Mouse (Mus musculus) liver, embryonic 13.5 days (tissue): Measurements from ENCODE around the gene Pik3c2b. TPM values are rescaled to one million over a fixed set of nuclear protein-coding genes. Genes with fewer than 3 reads are reported as not detected.

Experiments used
- ATAC-seq: fragments of 200-750 bp; cut with Nextera tagmentation; 2 replicates; pipeline ENCODE4 v1.8.0; 2017; ENCODE audit warnings: low read depth, mild to moderate bottlenecking, moderate number of reproducible peaks, moderate library complexity
- DNase-seq: peaks from one replicate; pipeline ENCODE4 v3.0.0; 2022
- H3K27ac ChIP-seq: fragments of 300-500 bp; sonication (generic); 2 replicates; pipeline ENCODE4 v1.5.1; 2015; ENCODE audit warnings: moderate library complexity, mild to moderate bottlenecking, inconsistent platforms
- H3K27me3 ChIP-seq: fragments of 300-500 bp; sonication (generic); 2 replicates; pipeline ENCODE4 v1.6.1; 2015; ENCODE audit warnings: mild to moderate bottlenecking, inconsistent platforms
- H3K36me3 ChIP-seq: fragments of 300-500 bp; sonication (generic); 2 replicates; pipeline ENCODE4 v1.6.1; 2015; ENCODE audit warnings: mild to moderate bottlenecking, inconsistent platforms
- H3K4me1 ChIP-seq: fragments of 300-500 bp; sonication (generic); replicated peaks from 2 replicates; pipeline ENCODE4 v1.6.1; 2015; ENCODE audit warnings: inconsistent platforms
- H3K4me2 ChIP-seq: fragments of 300-500 bp; sonication (generic); 2 replicates; pipeline ENCODE4 v1.6.1; 2015; ENCODE audit warnings: inconsistent platforms, mild to moderate bottlenecking, moderate library complexity
- H3K4me3 ChIP-seq: fragments of 300-500 bp; sonication (generic); replicated peaks from 2 replicates; pipeline ENCODE4 v1.5.1; 2015; ENCODE audit warnings: mild to moderate bottlenecking, inconsistent platforms
- H3K9ac ChIP-seq: fragments of 300-500 bp; sonication (generic); 2 replicates; pipeline ENCODE4 v1.6.1; 2015; ENCODE audit warnings: mild to moderate bottlenecking, inconsistent platforms
- H3K9me3 ChIP-seq: fragments of 300-500 bp; sonication (generic); replicated peaks from 2 replicates; pipeline ENCODE4 v1.6.1; 2016; ENCODE audit warnings: inconsistent platforms
- WGBS: fragments of 180-500 bp; shearing (Covaris S2); methylation state at CpG from one replicate; pipeline ENCODE4 v1.1.7; 2015; ENCODE audit not compliant: insufficient replicate concordance; 5-methylcytosine and 5-hydroxymethylcytosine counted together
- polyA plus RNA-seq: library from polyadenylated mRNA; unstranded; fragments of >200 nt; fragmentation: Nextera tagmentation; extraction: Ambion mirVana; gene quantifications from 2 replicates; pipeline ENCODE4 v1.2.1, GENCODE M21; 2015

Gene Pik3c2b
- polyA plus RNA-seq, 1 experiment from 2014 or later: 0.82 TPM

DNA sequence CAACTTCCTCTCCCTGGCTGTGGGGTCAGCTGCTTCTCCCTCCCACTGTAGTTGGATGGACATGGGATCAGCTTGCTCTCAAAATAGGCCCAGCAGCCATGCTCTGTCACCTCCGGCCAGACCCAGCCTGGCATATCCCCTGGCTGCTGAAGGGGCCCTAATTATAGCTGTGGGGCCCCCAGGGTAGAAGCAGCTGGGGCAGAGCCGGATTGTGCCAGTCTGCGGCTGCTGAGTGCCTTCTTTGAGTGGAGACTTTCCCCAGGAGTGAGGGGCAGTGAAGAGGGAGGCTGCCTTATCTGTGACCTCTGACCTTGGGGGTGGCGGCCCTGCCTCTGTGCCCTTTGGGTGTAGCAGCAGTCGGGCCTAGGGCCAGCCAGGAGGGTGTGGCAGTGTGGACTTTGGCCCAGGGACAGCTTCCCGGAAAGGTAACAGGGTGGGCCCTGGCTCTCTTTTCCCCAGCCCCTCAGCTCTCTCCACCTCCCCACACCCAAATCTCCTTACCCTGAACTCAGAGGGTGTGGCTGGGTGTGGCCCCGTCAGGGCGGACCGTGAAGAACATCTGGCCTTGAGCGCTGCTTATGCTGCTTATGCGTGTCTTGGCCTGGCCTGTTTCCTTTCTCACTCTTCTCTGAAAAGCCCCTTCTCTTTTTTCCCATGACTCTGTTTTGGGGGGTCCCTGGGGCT, 38.6 kb downstream of the Pik3c2b start:
- Histone ChIP-seq H3K9ac (0 out of 2 replicates have a peak overlapping the region, but pooled peaks have one; percentile 9), H3K27ac (peak overlapping the region; percentile 21), H3K27me3 (0 out of 2 replicates have a peak, but pooled peaks cover 4% of the 10 kb centered on the region), H3K4me3 (no peak overlapping the region), H3K9me3 (no peaks in the 10 kb centered on the region), H3K4me1 (peaks cover 36% of the 10 kb centered on the region), H3K36me3 (no peaks in the 10 kb centered on the region), H3K4me2 (peak overlapping the region; percentile 37)
- ATAC-seq (peak; percentile 74), DNase-seq (peak; percentile 52)
- WGBS: 32% methylated on average over 11 of the region's 11 CpGs

DNA sequence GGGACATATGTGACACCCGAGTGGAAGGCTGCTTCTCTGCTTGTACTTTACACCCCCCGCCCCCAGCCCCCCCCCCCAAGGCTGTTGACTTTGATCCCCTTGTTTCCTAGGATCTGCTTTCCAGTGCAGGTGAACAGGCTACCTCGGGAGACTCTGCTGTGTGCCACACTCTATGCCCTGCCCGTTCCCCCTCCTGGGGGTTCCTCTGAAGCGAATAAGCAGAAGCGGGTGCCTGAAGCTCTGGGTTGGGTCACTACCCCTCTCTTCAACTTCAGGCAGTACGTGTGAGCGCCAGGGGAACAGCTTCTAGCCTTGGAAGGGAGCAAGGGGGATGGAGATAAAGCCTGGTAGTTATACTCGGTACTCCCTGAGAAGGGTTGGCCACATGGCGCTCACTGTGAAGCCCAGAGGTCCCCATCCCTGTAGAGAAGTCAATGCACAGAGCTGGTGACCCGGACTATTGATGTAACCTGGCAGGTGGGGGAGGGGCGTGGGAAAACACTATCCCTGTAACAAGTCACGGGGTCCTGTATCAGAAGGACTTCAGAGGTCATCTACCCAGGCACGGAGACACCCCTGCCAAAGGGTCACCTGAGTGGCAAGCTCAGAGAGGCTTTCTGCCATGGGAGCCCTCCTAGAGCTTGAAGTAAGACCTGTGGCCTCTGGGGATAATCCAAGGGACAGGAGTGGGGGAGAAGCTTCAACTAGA, 39.4 kb downstream of the Pik3c2b start:
- peaks cover 36% of the 10 kb centered on the region for H3K4me1 ChIP-seq
- DNase-seq (no peak), ATAC-seq (no peak)
- H3K27ac ChIP-seq: no peak overlapping the region
- peak overlapping the region; percentile 37 for H3K4me2 ChIP-seq
- 0 out of 2 replicates have a peak, but pooled peaks cover under 1% of the 10 kb centered on the region for H3K27me3 ChIP-seq
- H3K36me3 ChIP-seq: no peaks in the 10 kb centered on the region
- 66% methylated on average over 14 of the region's 14 CpGs for WGBS
- H3K4me3 ChIP-seq: no peak overlapping the region
- H3K9me3 ChIP-seq: no peaks in the 10 kb centered on the region
- no peak overlapping the region for H3K9ac ChIP-seq

DNA sequence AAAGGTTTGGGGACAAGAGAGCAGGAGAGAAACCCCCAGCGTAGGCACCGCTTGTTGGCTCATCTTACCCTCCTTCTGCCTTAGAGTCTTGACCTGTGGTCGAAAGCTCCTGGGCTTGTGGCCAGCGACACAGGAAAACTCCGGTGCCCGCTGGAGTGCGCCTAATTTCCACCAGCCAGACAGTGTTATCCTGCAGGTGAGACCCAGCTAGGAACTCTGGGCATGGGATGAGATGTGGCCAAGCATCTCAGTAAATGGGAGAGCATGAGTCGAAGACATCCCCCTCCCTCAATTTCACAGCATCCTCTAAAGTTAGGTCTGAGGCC, 39.9 kb downstream of the Pik3c2b start:
- Histone ChIP-seq H3K9ac (no peak overlapping the region), H3K4me1 (peaks cover 36% of the 10 kb centered on the region), H3K4me2 (no peak overlapping the region), H3K27ac (no peak overlapping the region), H3K36me3 (no peaks in the 10 kb centered on the region), H3K4me3 (no peak overlapping the region), H3K27me3 (no peaks in the 10 kb centered on the region), H3K9me3 (no peaks in the 10 kb centered on the region)
- ATAC-seq (no peak), DNase-seq (no peak)
- WGBS: 85% methylated on average over 8 of the region's 8 CpGs

DNA sequence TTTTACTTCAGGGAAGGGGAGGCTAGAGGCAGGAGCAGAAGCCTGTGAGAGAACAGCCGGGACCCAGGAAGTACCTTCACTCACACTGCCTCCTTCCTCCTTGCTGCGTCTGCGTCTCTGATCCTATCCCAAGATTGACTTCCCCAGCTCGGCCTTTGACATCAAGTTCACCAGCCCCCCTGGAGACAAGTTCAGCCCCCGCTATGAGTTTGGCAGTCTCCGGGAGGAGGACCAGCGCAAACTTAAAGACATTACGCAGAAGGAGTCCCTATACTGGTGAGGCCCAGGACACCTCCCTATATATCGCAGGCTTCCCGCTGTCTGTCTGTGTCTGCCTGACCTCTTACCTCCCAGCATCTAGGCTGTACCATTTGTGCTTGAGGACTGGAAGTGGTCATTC, 41.3 kb downstream of the Pik3c2b start:
- H3K4me2 ChIP-seq: no peak overlapping the region
- DNase-seq (no peak), ATAC-seq (no peak)
- H3K27me3 ChIP-seq: no peaks in the 10 kb centered on the region
- H3K36me3 ChIP-seq: no peaks in the 10 kb centered on the region
- H3K27ac ChIP-seq: no peak overlapping the region
- H3K9ac ChIP-seq: no peak overlapping the region
- H3K9me3 ChIP-seq: no peaks in the 10 kb centered on the region
- 80% methylated on average over 10 of the region's 10 CpGs for WGBS
- H3K4me1 ChIP-seq: peaks cover 36% of the 10 kb centered on the region
- H3K4me3 ChIP-seq: no peak overlapping the region

DNA sequence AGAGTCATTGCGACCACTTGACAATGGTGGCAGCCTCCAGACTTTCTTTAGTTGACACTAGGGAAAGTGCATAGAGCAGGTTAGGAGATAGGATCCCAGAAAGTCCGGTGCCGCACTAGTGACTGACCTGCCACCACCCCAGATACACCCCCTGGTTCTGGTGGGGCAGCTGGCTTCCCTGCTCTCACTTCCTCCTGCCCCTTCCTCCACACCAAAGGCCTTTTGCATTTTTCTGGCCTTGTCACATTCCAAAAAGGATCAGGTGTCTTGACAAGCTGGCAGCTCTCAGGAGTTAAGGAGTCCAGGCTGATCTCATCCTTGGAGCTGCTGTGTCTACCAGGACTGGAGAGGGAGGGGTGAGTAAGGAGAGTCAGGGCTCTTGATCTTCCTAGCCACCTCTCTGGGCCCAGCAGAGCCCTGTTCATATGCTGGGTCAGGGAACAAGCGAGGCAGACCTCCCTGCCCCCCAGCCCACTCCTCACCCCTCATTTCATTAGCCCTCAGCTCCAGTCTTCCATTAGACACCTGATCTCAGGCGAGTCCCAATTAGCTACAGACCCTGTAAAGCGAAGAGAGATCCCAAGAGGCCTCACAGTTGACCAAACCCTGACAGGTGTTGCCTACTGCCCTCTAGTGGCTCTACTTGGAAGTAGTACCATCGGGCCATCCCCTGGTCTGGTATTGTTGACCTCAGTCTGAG, 41.9 kb downstream of the Pik3c2b start:
- H3K27me3 ChIP-seq: no peaks in the 10 kb centered on the region
- no peaks in the 10 kb centered on the region for H3K36me3 ChIP-seq
- WGBS: 46% methylated on average over 7 of the region's 7 CpGs
- peak; percentile 50 for DNase-seq
- peaks cover 36% of the 10 kb centered on the region for H3K4me1 ChIP-seq
- no peak overlapping the region for H3K4me2 ChIP-seq
- H3K27ac ChIP-seq: no peak overlapping the region
- H3K4me3 ChIP-seq: no peak overlapping the region
- H3K9ac ChIP-seq: no peak overlapping the region
- ATAC-seq: no peak
- H3K9me3 ChIP-seq: no peaks in the 10 kb centered on the region

DNA sequence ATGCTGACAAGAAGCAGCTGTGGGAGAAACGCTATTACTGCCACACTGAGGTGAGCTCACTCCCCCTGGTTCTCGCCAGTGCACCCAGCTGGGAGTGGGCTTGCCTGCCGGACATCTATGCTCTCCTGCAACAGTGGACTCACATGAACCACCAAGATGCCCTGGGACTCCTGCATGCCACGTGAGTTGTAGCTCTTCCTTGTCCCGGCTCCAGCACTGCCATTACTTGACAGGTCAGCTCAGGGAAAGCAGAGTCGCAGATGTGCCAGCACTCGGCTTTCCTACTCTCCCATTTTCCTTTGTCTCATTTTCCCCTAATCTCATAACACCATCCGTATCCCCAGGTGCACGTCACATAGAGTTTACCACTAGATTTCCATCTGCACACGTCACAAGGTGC, 42.7 kb downstream of the Pik3c2b start:
- H3K27me3 ChIP-seq: no peaks in the 10 kb centered on the region
- H3K36me3 ChIP-seq: no peaks in the 10 kb centered on the region
- WGBS: 77% methylated on average over 10 of the region's 10 CpGs
- H3K4me3 ChIP-seq: no peak overlapping the region
- H3K27ac ChIP-seq: no peak overlapping the region
- H3K9me3 ChIP-seq: no peaks in the 10 kb centered on the region
- ATAC-seq: no peak
- no peak overlapping the region for H3K9ac ChIP-seq
- no peak overlapping the region for H3K4me2 ChIP-seq
- DNase-seq: no peak
- peaks cover 28% of the 10 kb centered on the region for H3K4me1 ChIP-seq

DNA sequence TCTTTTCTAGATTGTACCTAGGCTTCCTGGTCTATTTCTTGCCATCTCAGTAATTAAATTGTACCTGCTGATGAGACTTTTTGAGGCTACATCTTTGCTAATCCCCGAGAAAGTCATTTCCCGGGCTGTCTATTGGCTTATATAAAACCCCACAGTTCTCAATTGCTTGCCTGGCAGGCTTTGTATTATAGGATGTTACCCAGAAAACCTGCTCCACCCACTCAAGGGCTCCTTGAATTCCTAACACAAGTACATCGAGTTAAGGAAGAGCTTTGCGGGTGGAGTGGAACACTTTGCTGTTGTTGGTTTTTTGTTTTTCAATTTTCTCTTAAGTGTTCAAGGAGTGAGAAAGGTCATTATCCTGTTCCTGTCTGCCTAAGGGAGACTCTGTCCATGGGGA, 43.9 kb downstream of the Pik3c2b start:
- Histone ChIP-seq H3K27ac (no peak overlapping the region), H3K4me3 (no peak overlapping the region), H3K9ac (no peak overlapping the region), H3K36me3 (no peaks in the 10 kb centered on the region), H3K27me3 (no peaks in the 10 kb centered on the region), H3K4me2 (no peak overlapping the region), H3K9me3 (no peaks in the 10 kb centered on the region), H3K4me1 (peaks cover 16% of the 10 kb centered on the region)
- no peak for DNase-seq
- no peak for ATAC-seq
- 73% methylated on average over 4 of the region's 4 CpGs for WGBS

DNA sequence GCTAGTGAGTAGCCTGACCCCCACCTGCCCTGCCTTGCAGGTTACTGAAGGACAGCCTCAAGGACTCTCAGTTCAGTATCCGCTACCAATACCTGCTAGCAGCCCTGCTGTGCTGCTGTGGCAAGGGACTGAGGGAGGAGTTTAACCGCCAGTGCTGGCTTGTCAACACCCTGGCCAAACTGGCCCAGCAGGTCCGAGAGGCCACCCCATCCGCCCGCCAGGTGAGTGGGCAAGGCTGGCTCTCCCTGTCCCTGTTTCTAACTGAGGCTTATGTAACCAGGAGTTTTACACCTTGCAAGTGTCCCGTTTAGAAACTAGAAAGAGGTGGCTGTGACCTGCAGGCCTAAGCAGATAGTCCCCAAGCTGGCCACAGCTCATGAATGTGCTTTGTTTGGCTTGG, 45.2 kb downstream of the Pik3c2b start:
- no peaks in the 10 kb centered on the region for H3K27me3 ChIP-seq
- ATAC-seq (no peak), DNase-seq (no peak)
- H3K4me3 ChIP-seq: no peak overlapping the region
- no peaks in the 10 kb centered on the region for H3K9me3 ChIP-seq
- H3K9ac ChIP-seq: no peak overlapping the region
- H3K27ac ChIP-seq: no peak overlapping the region
- H3K4me2 ChIP-seq: no peak overlapping the region
- no peaks in the 10 kb centered on the region; the same call in 1 of the 2 replicates for H3K36me3 ChIP-seq
- peaks cover 6% of the 10 kb centered on the region for H3K4me1 ChIP-seq
- 67% methylated on average over 6 of the region's 6 CpGs for WGBS

DNA sequence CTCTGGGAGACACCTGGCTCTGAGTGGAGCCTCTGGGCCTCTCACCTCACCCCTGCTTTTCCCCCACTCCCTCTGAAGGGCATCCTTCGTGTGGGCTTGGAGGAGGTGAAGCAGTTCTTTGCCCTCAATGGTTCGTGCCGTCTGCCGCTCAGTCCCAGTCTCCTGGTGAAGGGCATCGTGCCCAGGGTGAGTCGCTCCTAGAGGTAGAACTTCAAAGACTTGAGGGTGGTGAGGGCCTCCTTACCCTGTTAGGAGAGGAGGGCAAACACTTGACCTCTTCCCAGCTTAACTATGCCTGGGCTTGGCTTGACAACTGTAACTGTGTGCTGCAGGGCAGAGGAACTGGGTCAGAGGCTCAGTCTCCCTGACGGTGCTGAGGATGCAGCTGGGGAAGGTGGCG, 46.0 kb downstream of the Pik3c2b start:
- Histone ChIP-seq H3K9ac (no peak overlapping the region), H3K4me2 (no peak overlapping the region), H3K27ac (no peak overlapping the region), H3K9me3 (no peaks in the 10 kb centered on the region), H3K4me1 (peaks cover 6% of the 10 kb centered on the region; the same call in 1 of the 2 replicates), H3K27me3 (no peaks in the 10 kb centered on the region), H3K36me3 (peaks cover 2% of the 10 kb centered on the region; the same call in 1 of the 2 replicates), H3K4me3 (no peak overlapping the region)
- ATAC-seq (no peak), DNase-seq (no peak)
- 81% methylated on average over 8 of the region's 8 CpGs for WGBS

DNA sequence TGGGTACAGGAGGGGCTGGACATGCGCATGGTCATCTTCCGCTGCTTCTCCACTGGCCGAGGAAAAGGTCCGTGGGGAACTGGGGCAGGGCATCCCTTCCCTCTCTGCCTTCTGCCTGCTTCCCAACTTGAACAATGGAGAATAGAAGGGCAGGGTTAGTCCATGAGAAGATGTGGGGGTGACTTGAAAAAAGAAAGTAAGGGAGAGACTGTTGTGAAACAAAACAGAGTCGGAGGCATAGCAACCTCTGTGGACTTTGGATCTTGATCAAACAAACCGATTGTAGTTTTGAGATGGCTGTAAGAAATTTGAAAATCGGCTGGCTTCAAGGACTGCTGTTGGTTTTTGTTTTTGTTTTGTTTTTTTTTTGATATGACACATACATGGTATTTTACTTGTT, 48.3 kb downstream of the Pik3c2b start:
- no peak for ATAC-seq

DNA sequence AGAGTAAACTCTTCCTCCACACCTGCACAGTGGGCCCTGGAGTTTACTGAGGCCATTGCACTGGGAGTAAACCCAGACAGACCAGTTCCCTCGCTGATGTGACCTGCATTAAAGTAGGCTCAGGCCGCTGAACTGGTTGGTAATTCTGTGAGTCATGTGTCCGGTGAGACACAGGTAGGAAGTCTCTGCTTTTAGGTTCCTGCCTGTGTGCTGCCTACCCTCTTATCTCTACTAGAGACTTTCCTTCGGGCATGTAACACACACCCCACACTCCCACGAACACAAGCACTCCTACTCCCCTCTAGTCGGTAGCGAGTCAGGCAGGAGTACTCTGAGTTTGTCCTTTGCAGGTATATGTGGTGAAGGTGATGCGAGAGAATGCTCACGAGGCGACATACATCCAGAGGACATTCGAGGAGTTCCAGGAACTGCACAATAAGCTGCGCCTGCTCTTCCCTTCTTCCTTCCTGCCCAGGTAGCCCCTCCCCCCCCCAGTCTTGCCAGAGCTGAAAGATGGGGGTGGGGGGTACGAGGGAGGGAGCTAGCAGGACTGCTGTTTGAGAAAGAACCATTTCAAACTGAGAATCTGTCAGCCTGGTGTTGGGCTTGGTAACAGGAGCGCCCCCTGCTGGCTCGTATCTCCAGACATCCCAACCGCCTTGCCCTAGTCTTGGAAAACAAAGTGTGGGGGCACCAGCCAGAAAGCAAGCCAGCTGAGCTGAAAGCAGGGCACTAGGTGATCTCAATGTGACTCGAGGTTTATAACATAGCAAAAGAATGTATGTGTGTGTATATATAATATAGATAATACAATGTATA, 55.7 kb downstream of the Pik3c2b start:
- no peak overlapping the region for H3K4me3 ChIP-seq
- H3K36me3 ChIP-seq: 0 out of 2 replicates have a peak, but pooled peaks cover 10% of the 10 kb centered on the region
- H3K27me3 ChIP-seq: no peaks in the 10 kb centered on the region
- peaks cover 6% of the 10 kb centered on the region for H3K4me1 ChIP-seq
- H3K27ac ChIP-seq: no peak overlapping the region
- H3K9ac ChIP-seq: no peak overlapping the region
- H3K9me3 ChIP-seq: no peaks in the 10 kb centered on the region
- peak; percentile 46; the same call in 1 of the 2 replicates for ATAC-seq
- 36% methylated on average over 17 of the region's 17 CpGs for WGBS
- H3K4me2 ChIP-seq: no peak overlapping the region
- peak; percentile 59 for DNase-seq

More for the DNA sequence above, 48.3 kb downstream of the Pik3c2b start:
- no peak overlapping the region for H3K9ac ChIP-seq
- no peaks in the 10 kb centered on the region for H3K4me1 ChIP-seq
- H3K4me3 ChIP-seq: no peak overlapping the region
- no peak overlapping the region for H3K27ac ChIP-seq
- DNase-seq: no peak
- H3K27me3 ChIP-seq: no peaks in the 10 kb centered on the region
- 82% methylated on average over 7 of the region's 7 CpGs for WGBS
- H3K36me3 ChIP-seq: peaks cover 3% of the 10 kb centered on the region; the same call in 1 of the 2 replicates
- no peak overlapping the region for H3K4me2 ChIP-seq
- H3K9me3 ChIP-seq: no peaks in the 10 kb centered on the region
